Mouse (Mus musculus): Measurements from ENCODE around the gene N4bp2.

- TF ChIP-seq GATA1 (IDR thresholded peaks at IDR 0.05; ENCODE audit: borderline replicate concordance, low read length) = no peak
- no peak for TF ChIP-seq FLI1 (IDR thresholded peaks at IDR 0.05; ENCODE audit: low read length)
These were observed 60.3 kb downstream of the N4bp2 start for GRCm38 (mm10) chr5:65823601-65824133.

Data from megakaryocyte, embryonic 14.5 days (primary cell).